Mouse (Mus musculus) lung, postnatal 0 days (tissue): ENCODE measurements around the gene Ppm1l. TPM values are rescaled to one million over a fixed set of nuclear protein-coding genes. Genes with fewer than 3 reads are reported as not detected.
A peak's percentile ranks its signal among the peaks of the same experiment; 100 is the strongest.

Experiments
- ATAC-seq: fragments of 200-750 bp; cut with Nextera tagmentation; 2 replicates; pipeline ENCODE4 v1.8.0; 2017; ENCODE audit warnings: moderate library complexity
- DNase-seq: peaks from one replicate; pipeline ENCODE4 v3.0.0-alpha.2; 2016; ENCODE audit warnings: low spot score
- H3K27ac ChIP-seq: fragments of 300-500 bp; sonication (generic); 2 replicates; pipeline ENCODE4 v1.5.1; 2014; ENCODE audit warnings: antibody characterized with exemption, mild to moderate bottlenecking, low read length, mixed read lengths
- H3K27me3 ChIP-seq: fragments of 300-500 bp; sonication (generic); replicated peaks from 2 replicates; pipeline ENCODE4 v1.6.1; 2014; ENCODE audit warnings: low read length, mixed read lengths; ENCODE audit not compliant: insufficient read depth
- H3K36me3 ChIP-seq: fragments of 300-500 bp; sonication (generic); 2 replicates; pipeline ENCODE4 v1.6.1; 2014; ENCODE audit warnings: low read length, mixed read lengths; ENCODE audit not compliant: insufficient read depth
- H3K4me1 ChIP-seq: fragments of 300-500 bp; sonication (generic); 2 replicates; pipeline ENCODE4 v1.6.1; 2014; ENCODE audit warnings: antibody characterized with exemption, low read depth, low read length, mixed read lengths; ENCODE audit not compliant: insufficient read depth
- H3K4me2 ChIP-seq: fragments of 300-500 bp; sonication (generic); replicated peaks from 2 replicates; pipeline ENCODE4 v1.6.1; 2014; ENCODE audit warnings: low read depth, mild to moderate bottlenecking, low read length, moderate library complexity, mixed read lengths
- H3K4me3 ChIP-seq: fragments of 300-500 bp; sonication (generic); 2 replicates; pipeline ENCODE4 v1.5.1; 2014; ENCODE audit warnings: low read depth, low read length
- H3K9ac ChIP-seq: fragments of 300-500 bp; sonication (generic); replicated peaks from 2 replicates; pipeline ENCODE4 v1.6.1; 2014; ENCODE audit warnings: low read depth, mild to moderate bottlenecking
- H3K9me3 ChIP-seq: fragments of 300-500 bp; sonication (generic); 2 replicates; pipeline ENCODE4 v1.6.1; 2016; ENCODE audit warnings: low read length, mixed read lengths
- CTCF ChIP-seq: IDR thresholded peaks from 2 replicates; pipeline ENCODE4 v1.5.1; 2016; ENCODE audit warnings: antibody characterized with exemption, mild to moderate bottlenecking
- EP300 ChIP-seq: IDR thresholded peaks from 2 replicates; pipeline ENCODE4 v1.6.1; 2016; ENCODE audit warnings: antibody characterized with exemption, mild to moderate bottlenecking, control low read depth
- WGBS: fragments of 180-500 bp; shearing (Covaris S2); extraction: QIAGEN DNeasy Blood & Tissue Kit; methylation state at CpG from one replicate; pipeline ENCODE4 v1.1.7; 2014; 5-methylcytosine and 5-hydroxymethylcytosine counted together
- polyA plus RNA-seq: library from polyadenylated mRNA; unstranded; fragments of >200 nt; fragmentation: Nextera tagmentation; extraction: Ambion mirVana; gene quantifications from 2 replicates; pipeline ENCODE4 v1.2.1, GENCODE M21; 2015

Ppm1l gene
- polyA plus RNA-seq, 1 experiment from 2014 or later: 5.8 TPM

- DNase-seq (no peak), ATAC-seq (no peak)
- Histone ChIP-seq H3K4me1 (no peaks in the 10 kb centered on the region), H3K27ac (no peak overlapping the region), H3K9me3 (no peaks in the 10 kb centered on the region), H3K27me3 (no peaks in the 10 kb centered on the region), H3K4me3 (no peak overlapping the region), H3K4me2 (no peak overlapping the region), H3K36me3 (no peaks in the 10 kb centered on the region), H3K9ac (no peak overlapping the region)
- TF ChIP-seq CTCF (no peak), EP300 (no peak)
- 53% methylated on average over 3 of the region's 3 CpGs for WGBS
Observed at GRCm38 (mm10) chr3:69393991-69394390, 77.3 kb downstream of the Ppm1l start.

GRCm38 (mm10) chr3:69395084-69395483 lies 78.4 kb downstream of the Ppm1l start:
- DNase-seq: no peak
- H3K36me3 ChIP-seq: no peaks in the 10 kb centered on the region
- no peaks in the 10 kb centered on the region for H3K4me1 ChIP-seq
- H3K4me3 ChIP-seq: no peak overlapping the region
- no peak overlapping the region for H3K9ac ChIP-seq
- H3K27ac ChIP-seq: no peak overlapping the region
- H3K4me2 ChIP-seq: no peak overlapping the region
- no peaks in the 10 kb centered on the region for H3K9me3 ChIP-seq
- WGBS: 82% methylated on average over 5 of the region's 5 CpGs
- TF ChIP-seq EP300 (no peak), CTCF (no peak)
- no peaks in the 10 kb centered on the region for H3K27me3 ChIP-seq
- ATAC-seq: no peak

GRCm38 (mm10) chr3:69397733-69398132 lies 81.1 kb downstream of the Ppm1l start:
- ATAC-seq (no peak), DNase-seq (no peak)
- WGBS: 64% methylated on average over 5 of the region's 5 CpGs
- Histone ChIP-seq H3K36me3 (no peaks in the 10 kb centered on the region), H3K4me1 (no peaks in the 10 kb centered on the region), H3K27ac (no peak overlapping the region), H3K9ac (no peak overlapping the region), H3K4me3 (no peak overlapping the region), H3K27me3 (no peaks in the 10 kb centered on the region), H3K9me3 (no peaks in the 10 kb centered on the region), H3K4me2 (no peak overlapping the region)
- TF ChIP-seq EP300 (no peak), CTCF (peak; percentile 40)

- Histone ChIP-seq H3K4me2 (no peak overlapping the region), H3K9ac (no peak overlapping the region), H3K27ac (no peak overlapping the region), H3K36me3 (no peaks in the 10 kb centered on the region), H3K4me1 (no peaks in the 10 kb centered on the region), H3K27me3 (no peaks in the 10 kb centered on the region), H3K4me3 (no peak overlapping the region), H3K9me3 (no peaks in the 10 kb centered on the region)
- TF ChIP-seq CTCF (no peak), EP300 (no peak)
- 84% methylated on average over 6 of the region's 6 CpGs for WGBS
- DNase-seq (no peak), ATAC-seq (no peak)
Observed at GRCm38 (mm10) chr3:69399336-69399735, 82.7 kb downstream of the Ppm1l start.

GRCm38 (mm10) chr3:69403196-69403595 lies 86.5 kb downstream of the Ppm1l start:
- Histone ChIP-seq H3K27ac (no peak overlapping the region), H3K4me3 (no peak overlapping the region), H3K4me1 (no peaks in the 10 kb centered on the region), H3K27me3 (no peaks in the 10 kb centered on the region), H3K4me2 (no peak overlapping the region), H3K36me3 (no peaks in the 10 kb centered on the region), H3K9ac (no peak overlapping the region), H3K9me3 (no peaks in the 10 kb centered on the region)
- no peak for ATAC-seq
- no peak for DNase-seq
- TF ChIP-seq EP300 (no peak), CTCF (no peak)
- 77% methylated on average over 5 of the region's 5 CpGs for WGBS

GRCm38 (mm10) chr3:69406210-69406895 lies 89.7 kb downstream of the Ppm1l start:
- H3K27me3 ChIP-seq: no peaks in the 10 kb centered on the region
- H3K36me3 ChIP-seq: no peaks in the 10 kb centered on the region
- no peaks in the 10 kb centered on the region for H3K9me3 ChIP-seq
- TF ChIP-seq CTCF: no peak
- TF ChIP-seq EP300: no peak
- 90% methylated on average over 5 of the region's 5 CpGs for WGBS
- no peak overlapping the region for H3K4me3 ChIP-seq
- H3K27ac ChIP-seq: no peak overlapping the region
- no peak overlapping the region for H3K9ac ChIP-seq
- no peak overlapping the region for H3K4me2 ChIP-seq
- H3K4me1 ChIP-seq: no peaks in the 10 kb centered on the region
- ATAC-seq (no peak), DNase-seq (no peak)

GRCm38 (mm10) chr3:69408064-69408463 lies 91.4 kb downstream of the Ppm1l start:
- no peaks in the 10 kb centered on the region for H3K27me3 ChIP-seq
- H3K27ac ChIP-seq: no peak overlapping the region
- H3K4me1 ChIP-seq: no peaks in the 10 kb centered on the region
- ATAC-seq (no peak), DNase-seq (no peak)
- no peak overlapping the region for H3K9ac ChIP-seq
- TF ChIP-seq EP300 (no peak), CTCF (peak; percentile 45)
- H3K36me3 ChIP-seq: no peaks in the 10 kb centered on the region
- 74% methylated on average over 3 of the region's 3 CpGs for WGBS
- H3K4me3 ChIP-seq: no peak overlapping the region
- no peaks in the 10 kb centered on the region for H3K9me3 ChIP-seq
- no peak overlapping the region for H3K4me2 ChIP-seq
